Mouse (Mus musculus) forebrain, embryonic 14.5 days (tissue): ENCODE data around the gene Srf. TPM values are rescaled to one million over a fixed set of nuclear protein-coding genes. Genes with fewer than 3 reads are reported as not detected.

Experiments used
- ATAC-seq: fragments of 200-750 bp; cut with Nextera tagmentation; 2 replicates; pipeline ENCODE4 v1.8.0; 2017; ENCODE audit warnings: mild to moderate bottlenecking, moderate library complexity
- DNase-seq: peaks from one replicate; pipeline ENCODE4 v3.0.0-alpha.2; 2015; ENCODE audit warnings: low spot score
- H3K27ac ChIP-seq: fragments of 300-500 bp; sonication (generic); 2 replicates; pipeline ENCODE4 v1.5.1; 2014; ENCODE audit warnings: low read depth, mild to moderate bottlenecking, control low read depth, low read length, moderate library complexity
- H3K27me3 ChIP-seq: fragments of 300-500 bp; sonication (generic); replicated peaks from 2 replicates; pipeline ENCODE4 v1.6.1; 2014; ENCODE audit warnings: low read length, control low read depth, mixed read lengths; ENCODE audit not compliant: control insufficient read depth, insufficient read depth
- H3K36me3 ChIP-seq: fragments of 300-500 bp; sonication (generic); 2 replicates; pipeline ENCODE4 v1.6.1; 2014; ENCODE audit warnings: low read length, control low read depth; ENCODE audit not compliant: control insufficient read depth, insufficient read depth
- H3K4me1 ChIP-seq: fragments of 300-500 bp; sonication (generic); 2 replicates; pipeline ENCODE4 v1.6.1; 2014; ENCODE audit warnings: antibody characterized with exemption, low read length, control low read depth; ENCODE audit not compliant: control insufficient read depth, insufficient read depth
- H3K4me2 ChIP-seq: fragments of 300-500 bp; sonication (generic); 2 replicates; pipeline ENCODE4 v1.6.1; 2014; ENCODE audit warnings: mild to moderate bottlenecking, control low read depth, low read length
- H3K4me3 ChIP-seq: fragments of 300-500 bp; sonication (generic); 2 replicates; pipeline ENCODE4 v1.5.1; 2014; ENCODE audit warnings: low read depth, low read length, control low read depth
- H3K9ac ChIP-seq: fragments of 300-500 bp; sonication (generic); 2 replicates; pipeline ENCODE4 v1.6.1; 2014; ENCODE audit warnings: mild to moderate bottlenecking, low read length, control low read depth, moderate library complexity
- H3K9me3 ChIP-seq: fragments of 300-500 bp; sonication (generic); replicated peaks from 2 replicates; pipeline ENCODE4 v1.6.1; 2016; ENCODE audit warnings: low read length, control low read depth, mixed read lengths; ENCODE audit not compliant: control insufficient read depth
- WGBS: fragments of 180-500 bp; shearing (Covaris S2); extraction: QIAGEN DNeasy Blood & Tissue Kit; methylation state at CpG from one replicate; pipeline ENCODE4 v1.1.7; 2014; 5-methylcytosine and 5-hydroxymethylcytosine counted together
- polyA plus RNA-seq: library from polyadenylated mRNA; unstranded; fragments of >200 nt; fragmentation: Nextera tagmentation; extraction: Ambion mirVana; gene quantifications from 2 replicates; pipeline ENCODE4 v1.2.1, GENCODE M21; 2014

Gene Srf
- polyA plus RNA-seq, 1 experiment from 2014 or later: 4.7 TPM

- Histone ChIP-seq H3K4me2 (peak overlapping the region; percentile 95), H3K27me3 (no peaks in the 10 kb centered on the region), H3K36me3 (peaks cover 38% of the 10 kb centered on the region), H3K9me3 (no peaks in the 10 kb centered on the region), H3K27ac (peak overlapping the region; percentile 61), H3K9ac (peak overlapping the region; percentile 44), H3K4me1 (peaks cover 22% of the 10 kb centered on the region), H3K4me3 (peak overlapping the region; percentile 29)
- DNase-seq (no peak), ATAC-seq (no peak)
- 42% methylated on average over 11 of the region's 11 CpGs for WGBS
Observed at GRCm38 (mm10) chr17:46553469-46553868, 2.5 kb downstream of the Srf start.

GRCm38 (mm10) chr17:46552841-46553423 lies 3.0 kb downstream of the Srf start:
- Histone ChIP-seq H3K9me3 (no peaks in the 10 kb centered on the region), H3K9ac (peak overlapping the region; percentile 44), H3K4me1 (peaks cover 22% of the 10 kb centered on the region), H3K4me3 (peak overlapping the region; percentile 29), H3K27ac (peak overlapping the region; percentile 61), H3K4me2 (peak overlapping the region; percentile 95), H3K27me3 (no peaks in the 10 kb centered on the region), H3K36me3 (peaks cover 44% of the 10 kb centered on the region)
- WGBS: under 1% methylated on average over 24 of the region's 24 CpGs
- peak; percentile 74 for ATAC-seq
- DNase-seq: peak; percentile 98

- Histone ChIP-seq H3K36me3 (peaks cover 47% of the 10 kb centered on the region), H3K4me3 (0 out of 2 replicates have a peak overlapping the region, but pooled peaks have one; percentile 1), H3K27ac (no peak overlapping the region), H3K9me3 (no peaks in the 10 kb centered on the region), H3K4me1 (peaks cover 22% of the 10 kb centered on the region), H3K4me2 (peak overlapping the region; percentile 95), H3K27me3 (no peaks in the 10 kb centered on the region), H3K9ac (no peak overlapping the region)
- 84% methylated on average over 7 of the region's 7 CpGs for WGBS
- ATAC-seq: no peak
- DNase-seq: no peak
Observed at GRCm38 (mm10) chr17:46552151-46552550, 3.8 kb downstream of the Srf start.

GRCm38 (mm10) chr17:46551369-46551768 lies 4.6 kb downstream of the Srf start:
- DNase-seq (no peak), ATAC-seq (no peak)
- Histone ChIP-seq H3K9ac (no peak overlapping the region), H3K36me3 (peaks cover 47% of the 10 kb centered on the region), H3K4me2 (no peak overlapping the region), H3K4me3 (no peak overlapping the region), H3K4me1 (peaks cover 29% of the 10 kb centered on the region), H3K9me3 (no peaks in the 10 kb centered on the region), H3K27ac (no peak overlapping the region), H3K27me3 (0 out of 2 replicates have a peak, but pooled peaks cover 3% of the 10 kb centered on the region)
- WGBS: 91% methylated on average over 6 of the region's 6 CpGs

GRCm38 (mm10) chr17:46550904-46551303 lies 5.1 kb downstream of the Srf start:
- ATAC-seq (no peak), DNase-seq (no peak)
- H3K36me3 ChIP-seq: peaks cover 47% of the 10 kb centered on the region
- no peak overlapping the region for H3K9ac ChIP-seq
- no peak overlapping the region for H3K4me2 ChIP-seq
- no peak overlapping the region for H3K4me3 ChIP-seq
- 0 out of 2 replicates have a peak, but pooled peaks cover 3% of the 10 kb centered on the region for H3K27me3 ChIP-seq
- no peak overlapping the region for H3K27ac ChIP-seq
- peaks cover 29% of the 10 kb centered on the region for H3K4me1 ChIP-seq
- H3K9me3 ChIP-seq: no peaks in the 10 kb centered on the region
- WGBS: 86% methylated on average over 7 of the region's 7 CpGs

- Histone ChIP-seq H3K4me3 (no peak overlapping the region), H3K9ac (no peak overlapping the region), H3K27ac (no peak overlapping the region), H3K9me3 (no peaks in the 10 kb centered on the region), H3K4me2 (no peak overlapping the region), H3K27me3 (0 out of 2 replicates have a peak, but pooled peaks cover 3% of the 10 kb centered on the region), H3K36me3 (peaks cover 47% of the 10 kb centered on the region), H3K4me1 (peaks cover 29% of the 10 kb centered on the region)
- no peak for DNase-seq
- 87% methylated on average over 9 of the region's 9 CpGs for WGBS
- ATAC-seq: no peak
Observed at GRCm38 (mm10) chr17:46549642-46550041, 6.3 kb downstream of the Srf start.

- Histone ChIP-seq H3K4me1 (peaks cover 25% of the 10 kb centered on the region), H3K4me3 (no peak overlapping the region), H3K9ac (no peak overlapping the region), H3K27ac (no peak overlapping the region), H3K9me3 (no peaks in the 10 kb centered on the region), H3K36me3 (peaks cover 47% of the 10 kb centered on the region), H3K27me3 (0 out of 2 replicates have a peak, but pooled peaks cover 3% of the 10 kb centered on the region), H3K4me2 (no peak overlapping the region)
- ATAC-seq: no peak
- peak; percentile 61 for DNase-seq
- WGBS: 20% methylated on average over 8 of the region's 8 CpGs
Observed at GRCm38 (mm10) chr17:46549193-46549592, 6.8 kb downstream of the Srf start.

GRCm38 (mm10) chr17:46548741-46549140 lies 7.2 kb downstream of the Srf start:
- no peak overlapping the region for H3K27ac ChIP-seq
- H3K27me3 ChIP-seq: 0 out of 2 replicates have a peak, but pooled peaks cover 3% of the 10 kb centered on the region
- ATAC-seq (no peak), DNase-seq (no peak)
- H3K9ac ChIP-seq: no peak overlapping the region
- no peak overlapping the region for H3K4me2 ChIP-seq
- WGBS: 55% methylated on average over 11 of the region's 11 CpGs
- peaks cover 20% of the 10 kb centered on the region for H3K4me1 ChIP-seq
- no peaks in the 10 kb centered on the region for H3K9me3 ChIP-seq
- no peak overlapping the region for H3K4me3 ChIP-seq
- H3K36me3 ChIP-seq: peaks cover 47% of the 10 kb centered on the region

GRCm38 (mm10) chr17:46547923-46548322 lies 8.1 kb downstream of the Srf start:
- 0 out of 2 replicates have a peak, but pooled peaks cover 3% of the 10 kb centered on the region for H3K27me3 ChIP-seq
- 13% methylated on average over 3 of the region's 3 CpGs for WGBS
- H3K9ac ChIP-seq: no peak overlapping the region
- H3K4me2 ChIP-seq: no peak overlapping the region
- H3K4me3 ChIP-seq: no peak overlapping the region
- peaks cover 52% of the 10 kb centered on the region for H3K36me3 ChIP-seq
- DNase-seq: no peak
- peaks cover 12% of the 10 kb centered on the region; the same call in 1 of the 2 replicates for H3K4me1 ChIP-seq
- no peak for ATAC-seq
- H3K27ac ChIP-seq: no peak overlapping the region
- no peaks in the 10 kb centered on the region for H3K9me3 ChIP-seq
